Comparison of ENCODE assay signal across 8 mouse cellular contexts in the genomic region with DNA sequence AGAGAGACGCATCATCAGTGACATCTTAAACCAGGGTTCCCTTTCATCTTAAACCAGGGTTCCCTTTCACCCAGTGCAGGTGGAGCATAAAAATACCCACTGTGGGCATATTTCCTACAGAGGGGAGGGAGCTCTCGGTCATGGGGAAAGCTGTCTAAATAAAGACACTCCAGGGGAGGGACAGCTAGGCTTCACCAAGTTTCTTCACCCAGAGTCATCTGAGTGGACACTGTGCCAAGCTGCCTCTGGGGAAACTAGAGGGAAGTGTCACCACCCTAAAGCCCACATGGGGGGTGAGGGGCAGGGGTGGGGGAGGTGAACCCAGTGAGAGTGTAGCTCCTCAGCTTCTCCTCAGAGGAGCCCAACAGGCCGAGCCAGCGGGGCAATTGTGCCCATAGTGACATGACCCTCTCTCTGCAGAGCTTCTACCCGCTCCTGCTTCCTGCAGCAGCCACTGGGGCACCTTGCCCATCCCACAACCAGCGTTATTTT. TPM values are rescaled to one million over a fixed set of nuclear protein-coding genes. Genes with fewer than 3 reads are reported as not detected.
DNase-seq lines count a peak whose midpoint lies in the region; ATAC-seq and TF ChIP-seq lines count a peak whose summit lies in the region.

No protein-coding gene starts in this region.

- no peak overlapping the region for H3K9ac ChIP-seq in forebrain, embryonic 15.5 days (replicated peaks)

- peak; percentile 70 for DNase-seq in layer of hippocampus, adult 9-11 months
- no peak for DNase-seq in layer of hippocampus, postnatal 36 days
- peak; percentile 75 for DNase-seq in heart, postnatal 4 days
- peak; percentile 57 to 58 for DNase-seq in lung, postnatal 4 days
- no peak for DNase-seq in cerebellum, adult 9-10 months
- no peak for DNase-seq in thymus, adult 2 months
- DNase-seq in layer of hippocampus, adult 8-10 months (ENCODE audit: low spot score in 2 of 2), result no peak

- peak overlapping the region; percentile 68 for H3K27ac ChIP-seq in forebrain, embryonic 15.5 days (replicated peaks)
- no peak overlapping the region for H3K27ac ChIP-seq in thymus, adult 2 months (ENCODE audit: control insufficient read depth, insufficient read depth, low read length)

- H3K4me3 ChIP-seq in forebrain, embryonic 15.5 days, result no peak overlapping the region
- H3K4me3 ChIP-seq in thymus, adult 2 months (ENCODE audit: control insufficient read depth, insufficient read depth, low read length), result no peak overlapping the region

- H3K4me2 ChIP-seq in forebrain, embryonic 15.5 days (replicated peaks), result no peak overlapping the region

- no peak for TF ChIP-seq POLR2A in thymus, adult 2 months (IDR thresholded peaks at IDR 0.05; ENCODE audit: control insufficient read depth, extremely low read depth, insufficient read depth, low read length, poor library complexity)

- WGBS in forebrain, embryonic 15.5 days, result 51% methylated on average over 6 of the region's 6 CpGs
- 3% methylated on average over 6 of the region's 6 CpGs for WGBS in thymus, adult 2 months

- TF ChIP-seq CTCF in thymus, adult 2 months (IDR thresholded peaks at IDR 0.05; ENCODE audit: borderline replicate concordance, control insufficient read depth, extremely low read depth, insufficient read depth, low read length, poor library complexity), result no peak

- H3K27me3 ChIP-seq in forebrain, embryonic 15.5 days, result no peaks in the 10 kb centered on the region
- H3K27me3 ChIP-seq in thymus, adult 2 months (ENCODE audit: control insufficient read depth, insufficient read depth, low read length), result no peaks in the 10 kb centered on the region

- no peaks in the 10 kb centered on the region for H3K36me3 ChIP-seq in forebrain, embryonic 15.5 days
- no peaks in the 10 kb centered on the region for H3K36me3 ChIP-seq in thymus, adult 2 months (ENCODE audit: control insufficient read depth, insufficient read depth, low read length)

- ATAC-seq in forebrain, embryonic 15.5 days (replicated peaks), result peak; percentile 39

- peaks cover 27% of the 10 kb centered on the region for H3K4me1 ChIP-seq in forebrain, embryonic 15.5 days
- H3K4me1 ChIP-seq in thymus, adult 2 months (replicated peaks; ENCODE audit: control insufficient read depth, insufficient read depth, low read length), result peaks cover 36% of the 10 kb centered on the region

- H3K9me3 ChIP-seq in forebrain, embryonic 15.5 days, result no peaks in the 10 kb centered on the region

RNA-seq across cellular contexts. Expression of a gene that starts 27.8 kb away (rescaled TPM):
- total RNA-seq in layer of hippocampus, postnatal 36 days (2021), result 10 to 100 TPM; 61.4 to 61.6 TPM
- 10.5 and 11.1 TPM in 2 replicates for polyA plus RNA-seq in forebrain, embryonic 15.5 days (2015; fragmentation: Nextera tagmentation; extraction: Ambion mirVana)
- total RNA-seq in heart, postnatal 4 days (2021), result 10 to 100 TPM; 98.2 to 100.0 TPM
- 71.7 and 113 TPM in 2 replicates for polyA plus RNA-seq in thymus, adult 2 months (2012; rRNA removed)
- 10 to 100 TPM; 53.5 to 58.0 (median 56.2) TPM for total RNA-seq in layer of hippocampus, adult 8-10 months (2022)

Comparison
In these comparisons a context has a peak if more than half of its experiments do, and no peak if none do; other contexts are left out.
1. DNase-seq: peak in layer of hippocampus, adult 9-11 months (single experiment), heart, postnatal 4 days (single experiment) and lung, postnatal 4 days (2 of 2); none in layer of hippocampus, postnatal 36 days (0 of 2), cerebellum, adult 9-10 months (single experiment), thymus, adult 2 months (single experiment) and layer of hippocampus, adult 8-10 months (0 of 2).